Mouse (Mus musculus): ENCODE measurements around the gene Rnf167. TPM values are rescaled to one million over a fixed set of nuclear protein-coding genes. Genes with fewer than 3 reads are reported as not detected.

The Rnf167 gene
- polyA plus RNA-seq, 1 experiment from 2014 or later = 66.3 TPM

DNA sequence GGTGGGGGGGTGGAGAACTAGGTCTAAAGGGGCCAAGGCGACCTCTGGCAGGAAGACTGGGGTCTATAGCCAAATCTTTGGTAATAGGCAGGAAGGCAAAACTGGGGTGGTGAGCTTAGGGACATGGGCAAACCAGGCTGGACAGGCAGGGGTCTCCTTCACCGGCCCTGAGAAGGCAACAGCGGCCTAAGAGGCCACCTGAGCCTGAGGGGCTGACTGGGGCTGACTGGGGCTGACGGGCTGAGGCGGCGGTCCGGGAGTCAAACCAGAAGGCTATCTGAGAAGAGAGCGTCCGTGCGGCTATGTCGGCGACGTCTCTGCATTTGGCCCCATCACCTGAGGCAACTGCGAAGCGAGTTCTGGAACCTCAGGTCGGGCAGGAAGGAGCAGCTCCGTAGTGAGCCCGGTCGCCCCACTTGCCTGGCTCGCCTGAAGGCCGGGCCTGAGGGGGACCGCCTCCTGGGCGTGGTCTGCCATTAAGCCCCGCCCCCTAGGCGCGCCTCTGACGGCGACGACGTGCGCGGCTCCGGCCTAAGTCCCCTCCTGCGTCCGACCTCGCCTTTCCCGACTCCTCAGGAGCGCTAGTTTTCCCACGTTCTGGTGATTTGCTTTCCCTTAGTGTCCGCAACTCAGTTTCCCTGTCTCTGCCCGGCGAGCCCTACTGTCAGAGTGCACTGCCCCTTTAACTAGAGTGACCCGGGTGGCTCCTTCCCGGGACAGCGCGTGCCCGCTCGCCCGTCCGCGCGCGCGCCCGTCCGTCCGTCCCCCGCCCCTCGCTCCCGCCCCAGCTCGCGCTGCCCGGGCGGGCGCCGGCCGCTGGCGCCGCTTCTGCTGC lies 52.9 kb downstream of the Rnf167 start, which contains the start of the genes Inca1 and Kif1c:
Gene Inca1, minus strand, starts transcription at position 434 of the 835 bp plus-strand sequence.
Gene Kif1c, plus strand, starts transcription at position 827 of the 835 bp plus-strand sequence.
- peaks cover 29% of the 10 kb centered on the region for H3K4me1 ChIP-seq
- H3K9ac ChIP-seq = peak within 1 kb of the TSS; percentile 95
- H3K27me3 ChIP-seq (replicated peaks) = no peaks in the 10 kb centered on the region
- no peaks in the 10 kb centered on the region for H3K9me3 ChIP-seq
- WGBS = 2% methylated on average over 69 of the region's 69 CpGs
- H3K36me3 ChIP-seq = peaks cover 20% of the 10 kb centered on the region
- peak within 1 kb of the TSS; percentile 96 for H3K27ac ChIP-seq (replicated peaks)
- peak within 1 kb of the TSS; percentile 79 for H3K4me2 ChIP-seq
- H3K4me3 ChIP-seq = peak within 1 kb of the TSS; percentile 80
- peak; percentile 87 for ATAC-seq (ENCODE audit: extremely low read depth, insufficient number of reproducible peaks, low FRiP score, low TSS enrichment)

DNA sequence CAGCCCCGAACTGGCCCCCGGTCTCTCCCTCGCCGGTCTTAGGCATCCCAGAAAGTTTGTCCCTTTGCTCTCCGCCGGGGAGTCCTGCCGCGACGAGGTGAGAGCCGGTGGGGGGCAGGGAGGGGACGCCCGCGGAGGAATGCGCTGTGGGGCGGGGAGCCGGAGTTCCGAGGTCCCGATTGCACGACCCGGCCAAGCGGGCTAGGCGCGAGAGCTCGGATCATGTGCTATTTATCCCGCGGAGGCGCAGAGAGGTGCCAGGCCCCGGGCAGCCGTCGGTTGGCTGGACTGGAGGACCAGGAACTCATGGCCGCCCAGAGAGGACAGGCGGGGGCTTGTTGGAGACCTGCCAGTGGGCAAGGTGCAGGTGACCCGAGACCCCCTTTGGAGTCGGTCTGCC lies 53.6 kb downstream of the Rnf167 start:
- under 1% methylated on average over 33 of the region's 34 CpGs for WGBS
- ATAC-seq (ENCODE audit: extremely low read depth, insufficient number of reproducible peaks, low FRiP score, low TSS enrichment) = peak; percentile 28; the same call in 1 of the 2 replicates
- Histone ChIP-seq H3K36me3 (peaks cover 26% of the 10 kb centered on the region), H3K9ac (peak overlapping the region; percentile 95), H3K9me3 (no peaks in the 10 kb centered on the region), H3K27me3 (replicated peaks) (no peaks in the 10 kb centered on the region), H3K4me2 (peak overlapping the region; percentile 79), H3K4me1 (peaks cover 29% of the 10 kb centered on the region), H3K4me3 (peak overlapping the region; percentile 80), H3K27ac (replicated peaks) (peak overlapping the region; percentile 96)

Other genes with a start within 250 kb of the Rnf167 start
- gene Pelp1, start 237.2 kb upstream of the Rnf167 start, polyA plus RNA-seq (2015; fragmentation: Nextera tagmentation; extraction: Ambion mirVana) = 23.3 and 23.6 TPM in 2 replicates
- 11.2 and 13.2 TPM in 2 replicates for gene Arrb2, start 214.6 kb upstream of the Rnf167 start, polyA plus RNA-seq (2015; fragmentation: Nextera tagmentation; extraction: Ambion mirVana)
- gene Med11, start 195.3 kb upstream of the Rnf167 start, polyA plus RNA-seq (2015; fragmentation: Nextera tagmentation; extraction: Ambion mirVana) = 25.5 and 26.2 TPM in 2 replicates
- gene Zmynd15, start 187.8 kb upstream of the Rnf167 start, polyA plus RNA-seq (2015; fragmentation: Nextera tagmentation; extraction: Ambion mirVana) = 1.4 and 1.5 TPM in 2 replicates
- 6.8 and 6.9 TPM in 2 replicates for gene Cxcl16, start 187.3 kb upstream of the Rnf167 start, polyA plus RNA-seq (2015; fragmentation: Nextera tagmentation; extraction: Ambion mirVana)
- gene Tm4sf5, start 142.0 kb upstream of the Rnf167 start, polyA plus RNA-seq (2015; fragmentation: Nextera tagmentation; extraction: Ambion mirVana) = 8.4 and 8.5 TPM in 2 replicates
- gene Vmo1, start 132.6 kb upstream of the Rnf167 start, polyA plus RNA-seq (2015; fragmentation: Nextera tagmentation; extraction: Ambion mirVana) = 0.31 TPM in 1 of 2 replicates, not detected in the other
- 0.12 and 0.99 TPM in 2 replicates for gene Gltpd2, start 128.0 kb upstream of the Rnf167 start, polyA plus RNA-seq (2015; fragmentation: Nextera tagmentation; extraction: Ambion mirVana)
- 636 and 691 TPM in 2 replicates for gene Psmb6, start 121.9 kb upstream of the Rnf167 start, polyA plus RNA-seq (2015; fragmentation: Nextera tagmentation; extraction: Ambion mirVana)
- gene Gm40193, start 114.3 kb upstream of the Rnf167 start, polyA plus RNA-seq (2015; fragmentation: Nextera tagmentation; extraction: Ambion mirVana) = not detected in 2 replicates
- gene Pld2, start 107.2 kb upstream of the Rnf167 start, polyA plus RNA-seq (2015; fragmentation: Nextera tagmentation; extraction: Ambion mirVana) = 9.3 and 11.2 TPM in 2 replicates
- gene Mink1, start 84.4 kb upstream of the Rnf167 start, polyA plus RNA-seq (2015; fragmentation: Nextera tagmentation; extraction: Ambion mirVana) = 8.8 and 9.8 TPM in 2 replicates
- gene 4930544D05Rik, start 31.4 kb upstream of the Rnf167 start, polyA plus RNA-seq (2015; fragmentation: Nextera tagmentation; extraction: Ambion mirVana) = not detected in 2 replicates
- gene Chrne, start 28.0 kb upstream of the Rnf167 start, polyA plus RNA-seq (2015; fragmentation: Nextera tagmentation; extraction: Ambion mirVana) = not detected in 2 replicates
- 0.86 and 1.0 TPM in 2 replicates for gene Gp1ba, start 8.1 kb upstream of the Rnf167 start, polyA plus RNA-seq (2015; fragmentation: Nextera tagmentation; extraction: Ambion mirVana)
- gene Slc25a11, start 244 bp downstream of the Rnf167 start, polyA plus RNA-seq (2015; fragmentation: Nextera tagmentation; extraction: Ambion mirVana) = 234 and 262 TPM in 2 replicates
- gene Pfn1, start 7.4 kb downstream of the Rnf167 start, polyA plus RNA-seq (2015; fragmentation: Nextera tagmentation; extraction: Ambion mirVana) = 1,587 and 1,588 TPM in 2 replicates
- 273 and 322 TPM in 2 replicates for gene Eno3, start 10.0 kb downstream of the Rnf167 start, polyA plus RNA-seq (2015; fragmentation: Nextera tagmentation; extraction: Ambion mirVana)
- gene Spag7, start 22.2 kb downstream of the Rnf167 start, polyA plus RNA-seq (2015; fragmentation: Nextera tagmentation; extraction: Ambion mirVana) = 175 and 206 TPM in 2 replicates
- 10.1 and 12.0 TPM in 2 replicates for gene Camta2, start 40.9 kb downstream of the Rnf167 start, polyA plus RNA-seq (2015; fragmentation: Nextera tagmentation; extraction: Ambion mirVana)
- 1.8 and 2.0 TPM in 2 replicates for gene Inca1, start 52.9 kb downstream of the Rnf167 start, polyA plus RNA-seq (2015; fragmentation: Nextera tagmentation; extraction: Ambion mirVana)
- gene Kif1c, start 53.3 kb downstream of the Rnf167 start, polyA plus RNA-seq (2015; fragmentation: Nextera tagmentation; extraction: Ambion mirVana) = 4.0 and 4.3 TPM in 2 replicates
- gene Zfp3, start 117.0 kb downstream of the Rnf167 start, polyA plus RNA-seq (2015; fragmentation: Nextera tagmentation; extraction: Ambion mirVana) = 8.3 and 9.5 TPM in 2 replicates
- 0.13 TPM in 1 of 2 replicates, not detected in the other for gene Scimp, start 165.4 kb downstream of the Rnf167 start, polyA plus RNA-seq (2015; fragmentation: Nextera tagmentation; extraction: Ambion mirVana)
- 28.3 and 31.8 TPM in 2 replicates for gene Rabep1, start 197.5 kb downstream of the Rnf167 start, polyA plus RNA-seq (2015; fragmentation: Nextera tagmentation; extraction: Ambion mirVana)

Data from heart, embryonic 13.5 days (tissue).